Mouse (Mus musculus): ENCODE data around the gene Ngdn. TPM values are rescaled to one million over a fixed set of nuclear protein-coding genes. Genes with fewer than 3 reads are reported as not detected.
"Not testable (repeated sequence)": the region's sequence is repeated elsewhere in the genome, so short reads cannot be mapped to it uniquely, and the experiment has no call there.

The Ngdn gene
- total RNA-seq, 2 experiments from 2014 or later = 63.3 to 72.1 TPM

DNA sequence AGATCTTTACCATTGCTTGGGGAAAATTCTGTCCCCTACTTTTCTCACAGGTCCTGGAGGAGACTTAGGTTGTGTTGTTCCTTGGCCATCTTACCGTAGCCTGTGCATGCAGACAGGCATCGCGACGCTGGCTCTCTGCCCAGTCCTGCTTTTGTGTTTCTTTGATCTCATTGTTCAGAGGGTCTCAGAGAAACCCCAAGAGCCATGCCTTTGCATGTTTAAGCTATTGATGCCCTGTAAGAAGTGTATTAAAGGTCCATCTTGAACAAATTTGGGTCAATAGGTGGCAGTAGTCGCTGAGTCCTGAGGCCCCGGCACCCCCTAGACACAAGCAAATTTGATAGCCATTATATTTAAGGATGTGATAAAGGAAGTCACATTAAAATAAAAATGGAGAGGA is 12.4 kb downstream of the Ngdn start:
- ATAC-seq (replicated peaks; ENCODE audit: poor library complexity) = no peak

GRCm38 (mm10) chr14:55028333-55028835 is 13.1 kb downstream of the Ngdn start:
- ATAC-seq (replicated peaks; ENCODE audit: poor library complexity) = no peak

- ATAC-seq (replicated peaks; ENCODE audit: poor library complexity) = peak; percentile 75
Observed at GRCm38 (mm10) chr14:55029034-55029698, 13.9 kb downstream of the Ngdn start.

- ATAC-seq (replicated peaks; ENCODE audit: poor library complexity) = no peak
Observed at GRCm38 (mm10) chr14:55032695-55033225, 17.5 kb downstream of the Ngdn start.

GRCm38 (mm10) chr14:55043694-55044093 is 28.4 kb downstream of the Ngdn start:
- not testable (repeated sequence) for ATAC-seq (replicated peaks; ENCODE audit: poor library complexity)

- ATAC-seq (replicated peaks; ENCODE audit: poor library complexity) = peak; percentile 60
Observed at GRCm38 (mm10) chr14:55047971-55048531, 32.8 kb downstream of the Ngdn start.

DNA sequence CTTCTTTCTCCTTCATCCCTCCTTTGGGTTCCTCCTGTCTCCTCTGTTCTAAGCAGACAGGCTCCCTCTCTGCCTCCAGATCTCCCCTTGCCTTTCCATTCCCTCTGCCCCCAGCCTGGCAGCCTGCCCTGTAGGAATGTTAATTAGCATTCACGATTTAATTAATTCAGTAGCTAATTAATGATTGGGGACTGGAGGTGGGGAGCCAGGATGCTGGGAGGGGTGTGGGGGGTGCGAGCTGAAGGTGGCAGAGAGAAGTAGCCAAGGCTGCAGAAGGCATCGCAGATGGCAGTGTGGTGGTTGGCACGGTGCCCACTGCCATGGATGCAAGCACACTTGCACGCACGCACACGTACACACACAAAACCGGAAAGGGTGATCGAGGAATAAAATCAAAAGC is 37.2 kb downstream of the Ngdn start:
- no peak for ATAC-seq (replicated peaks; ENCODE audit: poor library complexity)

GRCm38 (mm10) chr14:55053050-55053449 is 37.8 kb downstream of the Ngdn start:
- no peak for ATAC-seq (replicated peaks; ENCODE audit: poor library complexity)

DNA sequence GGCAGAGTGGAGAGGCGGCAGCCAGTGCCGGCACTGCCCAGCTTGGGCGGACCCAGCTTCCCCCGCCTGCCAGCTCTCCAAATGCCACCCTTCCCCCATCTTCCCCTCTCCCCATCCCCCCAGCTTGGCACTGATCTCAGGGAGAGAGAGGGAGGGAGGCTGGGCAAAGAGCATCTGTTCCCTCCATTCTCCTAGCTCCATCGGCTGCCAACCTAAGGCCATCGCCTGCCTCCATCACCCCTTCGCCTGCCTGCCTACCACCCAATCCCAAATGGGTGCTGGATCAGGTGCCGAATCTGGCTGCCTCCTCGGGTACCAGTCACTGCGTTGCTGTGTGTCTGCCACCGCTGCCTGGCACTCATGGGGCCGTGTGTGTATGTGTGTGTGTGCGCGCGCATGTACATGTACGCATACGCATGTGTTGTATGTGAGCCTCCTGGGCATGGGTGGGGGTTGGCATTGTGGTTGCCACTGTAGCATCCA is 38.5 kb downstream of the Ngdn start:
- ATAC-seq (replicated peaks; ENCODE audit: poor library complexity) = no peak

DNA sequence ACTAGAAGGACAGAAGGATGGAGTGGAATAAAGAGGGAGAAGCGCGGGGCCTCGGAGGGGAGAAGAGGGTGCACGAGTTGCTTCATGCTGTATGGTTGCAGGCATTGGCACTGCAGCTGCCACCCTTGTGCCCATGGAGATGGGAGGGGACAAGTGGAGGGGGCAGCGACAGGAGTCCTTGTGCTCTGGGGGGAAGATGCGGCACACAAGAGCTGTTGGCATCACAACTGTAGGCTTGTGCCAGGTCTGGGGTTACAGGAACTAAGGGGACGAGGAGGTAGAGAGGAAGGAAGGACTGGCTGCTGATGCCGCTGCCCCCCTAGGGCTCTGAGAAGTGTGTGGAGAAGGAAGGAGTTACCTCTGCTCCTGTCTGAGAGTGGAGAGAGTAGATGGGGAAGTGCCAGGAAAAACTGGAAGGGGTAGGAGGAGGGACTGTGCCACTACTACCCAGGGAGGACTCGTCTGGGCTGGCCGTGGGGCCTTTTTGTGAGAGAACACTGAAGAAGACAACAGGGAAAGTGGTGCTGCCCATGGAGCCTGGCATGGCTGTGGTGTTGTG is 39.0 kb downstream of the Ngdn start:
- peak; percentile 26 for ATAC-seq (replicated peaks; ENCODE audit: poor library complexity)

DNA sequence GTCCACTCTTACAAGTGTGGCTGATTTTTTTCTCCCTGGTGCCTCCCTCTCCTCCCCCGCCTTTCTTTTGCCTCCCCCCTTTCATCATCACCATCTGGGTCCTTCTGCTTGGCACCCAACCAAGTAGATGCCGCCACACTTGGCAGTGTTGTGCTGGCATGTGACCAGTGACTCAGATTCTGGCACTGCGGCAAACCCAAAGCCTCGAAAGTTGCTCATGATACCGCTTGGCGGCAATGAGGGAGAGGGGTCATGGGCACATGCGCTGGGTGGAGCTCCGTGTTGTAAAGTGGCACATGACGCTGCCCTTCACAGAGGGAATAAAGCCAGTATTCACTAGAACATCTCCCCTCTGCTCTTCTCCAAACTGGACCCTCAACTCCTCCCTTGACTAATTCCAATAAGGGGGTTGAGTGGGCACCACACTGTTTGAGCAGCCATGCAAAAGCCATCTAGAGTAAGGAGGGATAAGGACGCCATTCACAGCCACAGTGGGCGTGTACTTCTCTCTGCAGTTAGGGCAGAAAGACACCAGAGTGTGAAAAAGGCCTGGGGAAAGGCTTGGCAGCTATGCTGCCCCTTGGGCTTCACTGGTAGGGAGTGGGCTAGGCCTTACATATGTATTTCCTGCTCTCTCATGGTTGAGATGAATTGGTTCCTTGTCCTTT is 40.0 kb downstream of the Ngdn start:
- ATAC-seq (replicated peaks; ENCODE audit: poor library complexity) = peak; percentile 91

DNA sequence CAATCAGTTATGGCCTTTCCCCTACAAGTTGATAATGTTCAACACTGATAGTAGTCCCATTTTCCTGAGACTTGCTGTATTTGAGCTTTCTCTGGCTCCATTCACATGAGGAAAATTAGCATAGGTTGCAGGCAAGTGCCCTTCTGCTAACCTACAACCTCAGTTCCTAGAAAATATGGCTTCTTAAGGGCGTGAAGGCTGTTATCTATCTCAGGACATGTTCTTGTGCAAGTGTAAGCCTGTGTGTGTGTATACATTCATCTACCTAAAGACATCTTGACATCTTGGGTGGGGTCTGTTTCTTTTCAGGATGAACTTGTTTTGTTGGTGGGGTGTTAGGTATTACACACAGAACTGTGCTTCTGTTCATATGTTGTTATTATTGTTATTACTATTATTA is 43.8 kb downstream of the Ngdn start:
- no peak for ATAC-seq (replicated peaks; ENCODE audit: poor library complexity)

DNA sequence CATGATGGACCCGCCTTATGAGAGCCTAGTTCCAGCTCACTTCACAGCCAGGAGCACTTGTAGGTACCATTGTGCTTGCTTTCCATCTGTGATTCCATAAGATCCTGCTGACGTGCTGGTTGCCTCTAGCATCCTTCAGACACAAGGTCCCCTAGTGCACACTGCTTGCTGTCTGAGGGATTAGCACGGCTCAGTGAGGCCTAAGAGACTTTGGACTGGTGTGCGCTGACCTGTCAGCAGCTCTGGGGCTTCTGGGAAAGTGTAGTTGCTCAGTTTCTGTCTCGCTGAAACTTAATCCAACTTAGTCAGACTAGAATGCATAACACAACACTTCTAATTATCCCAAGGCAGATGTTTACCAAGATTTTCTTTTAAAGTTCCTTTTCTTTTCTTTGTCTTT is 44.7 kb downstream of the Ngdn start:
- no peak for ATAC-seq (replicated peaks; ENCODE audit: poor library complexity)

DNA sequence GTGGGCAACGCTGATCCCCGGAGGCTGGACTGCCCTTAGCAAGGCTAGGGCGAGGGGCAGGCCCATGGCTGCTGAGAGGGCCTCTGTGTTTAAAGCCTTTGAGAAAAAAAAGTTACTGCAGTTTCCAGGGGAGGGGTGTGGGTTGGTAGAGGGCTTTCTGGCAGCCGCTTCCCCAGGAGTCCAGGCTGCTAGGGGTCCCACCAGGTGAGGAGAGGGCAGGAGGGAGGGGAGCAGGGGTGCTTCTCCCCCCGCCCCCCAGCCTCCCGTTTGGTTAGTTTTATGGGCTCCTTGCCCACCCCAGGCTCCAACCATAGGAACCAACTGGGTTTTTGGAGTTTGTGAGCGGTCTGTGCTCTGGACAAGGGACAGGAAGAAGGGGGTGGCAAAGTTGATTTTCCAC is 46.6 kb downstream of the Ngdn start:
- ATAC-seq (replicated peaks; ENCODE audit: poor library complexity) = no peak

GRCm38 (mm10) chr14:55062626-55063025 is 47.4 kb downstream of the Ngdn start:
- ATAC-seq (replicated peaks; ENCODE audit: poor library complexity) = peak; percentile 98

GRCm38 (mm10) chr14:55063117-55063516 is 47.9 kb downstream of the Ngdn start:
- ATAC-seq (replicated peaks; ENCODE audit: poor library complexity) = no peak

DNA sequence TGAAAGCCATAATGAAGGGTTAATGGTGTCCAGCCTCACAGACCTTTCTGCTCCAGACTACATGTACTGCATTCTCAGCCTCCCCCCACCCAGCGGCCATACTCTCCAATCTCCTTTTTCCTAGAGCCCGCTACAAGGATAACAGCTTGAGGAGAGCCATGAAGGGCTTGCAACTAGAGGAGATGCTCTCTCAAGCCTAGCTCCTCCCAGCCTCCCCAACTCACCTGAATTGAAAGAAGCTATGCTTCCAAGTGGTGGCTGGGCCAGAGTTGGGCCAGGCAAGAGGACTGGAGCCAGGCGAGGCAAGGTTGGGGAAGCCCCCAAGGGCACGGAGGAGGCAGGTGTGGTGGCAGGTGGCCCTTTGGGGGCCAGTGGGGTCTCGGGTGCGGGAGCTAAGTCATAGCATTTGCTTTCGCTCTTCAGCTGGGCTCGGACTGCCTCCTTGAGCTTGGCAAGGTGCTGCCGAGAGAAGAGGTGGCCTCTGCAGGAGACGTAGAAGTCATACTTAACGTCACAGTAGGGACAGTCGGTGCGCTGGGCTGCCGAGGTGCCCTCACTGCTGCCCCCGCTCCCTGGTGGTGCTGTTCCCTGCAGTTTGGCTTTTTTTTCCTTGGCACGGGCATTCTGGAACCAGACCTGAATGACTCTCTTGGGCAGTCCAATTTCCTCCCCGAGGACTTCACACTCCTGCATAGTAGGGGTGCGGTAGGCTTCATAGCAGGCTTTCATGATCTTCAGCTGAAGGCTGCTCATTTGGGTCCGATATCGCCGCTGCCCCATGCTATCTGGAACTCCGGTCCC is 48.5 kb downstream of the Ngdn start:
- no peak for ATAC-seq (replicated peaks; ENCODE audit: poor library complexity)

GRCm38 (mm10) chr14:55064481-55065370 is 49.5 kb downstream of the Ngdn start:
- no peak for ATAC-seq (replicated peaks; ENCODE audit: poor library complexity)

DNA sequence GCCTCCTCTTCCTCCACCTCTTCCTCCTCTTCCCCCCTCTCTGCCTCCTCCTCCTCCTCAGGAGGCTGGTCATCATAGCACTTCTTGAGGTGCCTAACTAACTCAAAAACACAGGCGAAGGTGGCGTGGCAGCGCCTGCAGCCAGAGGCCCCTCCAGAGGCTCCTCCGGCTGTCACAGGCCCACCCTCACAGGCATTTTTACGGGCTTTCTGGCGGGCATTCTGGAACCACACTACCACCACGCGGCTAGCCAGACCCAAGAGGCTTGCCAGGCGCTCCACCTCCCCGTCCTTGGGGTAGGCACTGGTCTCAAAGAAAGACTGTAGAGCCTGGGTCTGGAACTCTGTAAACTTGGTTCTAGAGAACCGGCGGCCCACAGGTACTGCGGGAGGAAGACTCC is 50.1 kb downstream of the Ngdn start:
- no peak for ATAC-seq (replicated peaks; ENCODE audit: poor library complexity)

GRCm38 (mm10) chr14:55066042-55066441 is 50.8 kb downstream of the Ngdn start:
- ATAC-seq (replicated peaks; ENCODE audit: poor library complexity) = no peak
